ENCODE assay signal across 12 mouse cellular contexts in genomic region chr2:6357306-6357705, GRCm38 (mm10).
"Had no signal": no experiment of that assay in that cellular context is flagged by ENCODE, and none has a peak within 500 bp of the region (broad histone marks: within the 10 kb centered on the region; RNA-seq: fewer than 3 reads in every experiment).

No protein-coding gene starts in this region.

- DNase-seq: retina, postnatal 1 day; right cerebral cortex, adult 18-20 months; right cerebral cortex, postnatal 14 days; right cerebral cortex, postnatal 25 days; right cerebral cortex, postnatal 4 days; spleen, adult 18-20 months; thymus, adult 18-20 months; thymus, adult 2 months; thymus, postnatal 14 days; thymus, postnatal 25 days; thymus, postnatal 36 days; thymus, postnatal 4 days had no signal
